Mouse (Mus musculus): ENCODE measurements around the gene Olfr622. TPM values are rescaled to one million over a fixed set of nuclear protein-coding genes. Genes with fewer than 3 reads are reported as not detected.

The Olfr622 gene
- not detected in 2 replicates for polyA plus RNA-seq (2012; rRNA removed; ENCODE audit: low replicate concordance)

GRCm38 (mm10) chr7:103642602-103643001 is at the start of gene Olfr622:
Gene Olfr622 (minus strand): TSS chr7:103642702.

GRCm38 (mm10) chr7:103682420-103682819 is 39.9 kb upstream of the Olfr622 start, which contains the start of gene Olfr625-ps1:
Gene Olfr625-ps1 (plus strand): TSS chr7:103682720.

GRCm38 (mm10) chr7:103671091-103671490 is 28.6 kb upstream of the Olfr622 start, which contains the start of gene Olfr624:
Gene Olfr624 (minus strand): TSS chr7:103671191.

GRCm38 (mm10) chr7:103663598-103663997 is 21.1 kb upstream of the Olfr622 start, which contains the start of gene Olfr623:
Gene Olfr623 (minus strand): TSS chr7:103663698.

GRCm38 (mm10) chr7:103612434-103612833 is 30.1 kb downstream of the Olfr622 start, which contains the start of gene Olfr620:
Gene Olfr620 (minus strand): TSS chr7:103612534.

GRCm38 (mm10) chr7:103600275-103600674 is 42.2 kb downstream of the Olfr622 start, which contains the start of gene Olfr619:
Gene Olfr619 (plus strand): TSS chr7:103600575.

GRCm38 (mm10) chr7:103589803-103590202 is 52.7 kb downstream of the Olfr622 start, which contains the start of gene Olfr618:
Gene Olfr618 (plus strand): TSS chr7:103590103.

Other genes with a start within 250 kb of the Olfr622 start
- not detected in 2 replicates for gene Usp17lc, start 227.6 kb downstream of the Olfr622 start, polyA plus RNA-seq (2012; rRNA removed; ENCODE audit: low replicate concordance)
- gene Olfr605, start 197.3 kb downstream of the Olfr622 start, polyA plus RNA-seq (2012; rRNA removed; ENCODE audit: low replicate concordance), result not detected in 2 replicates
- gene Olfr606, start 193.7 kb downstream of the Olfr622 start, polyA plus RNA-seq (2012; rRNA removed; ENCODE audit: low replicate concordance), result not detected in 2 replicates
- gene Olfr607, start 178.6 kb downstream of the Olfr622 start, polyA plus RNA-seq (2012; rRNA removed; ENCODE audit: low replicate concordance), result not detected in 2 replicates
- gene Olfr608, start 172.8 kb downstream of the Olfr622 start, polyA plus RNA-seq (2012; rRNA removed; ENCODE audit: low replicate concordance), result not detected in 2 replicates
- not detected in 2 replicates for gene Olfr609, start 144.6 kb downstream of the Olfr622 start, polyA plus RNA-seq (2012; rRNA removed; ENCODE audit: low replicate concordance)
- not detected in 2 replicates for gene Olfr610, start 130.6 kb downstream of the Olfr622 start, polyA plus RNA-seq (2012; rRNA removed; ENCODE audit: low replicate concordance)
- gene Olfr611, start 121.9 kb downstream of the Olfr622 start, polyA plus RNA-seq (2012; rRNA removed; ENCODE audit: low replicate concordance), result not detected in 2 replicates
- gene Olfr612, start 100.0 kb downstream of the Olfr622 start, polyA plus RNA-seq (2012; rRNA removed; ENCODE audit: low replicate concordance), result not detected in 2 replicates
- gene Olfr613, start 94.6 kb downstream of the Olfr622 start, polyA plus RNA-seq (2012; rRNA removed; ENCODE audit: low replicate concordance), result not detected in 2 replicates
- gene Olfr615, start 86.6 kb downstream of the Olfr622 start, polyA plus RNA-seq (2012; rRNA removed; ENCODE audit: low replicate concordance), result not detected in 2 replicates
- gene Olfr616, start 73.6 kb downstream of the Olfr622 start, polyA plus RNA-seq (2012; rRNA removed; ENCODE audit: low replicate concordance), result not detected in 2 replicates
- not detected in 2 replicates for gene Olfr617, start 69.6 kb downstream of the Olfr622 start, polyA plus RNA-seq (2012; rRNA removed; ENCODE audit: low replicate concordance)
- not detected in 2 replicates for gene Olfr618, start 52.6 kb downstream of the Olfr622 start, polyA plus RNA-seq (2012; rRNA removed; ENCODE audit: low replicate concordance)
- gene Olfr619, start 42.1 kb downstream of the Olfr622 start, polyA plus RNA-seq (2012; rRNA removed; ENCODE audit: low replicate concordance), result not detected in 2 replicates
- gene Olfr620, start 30.2 kb downstream of the Olfr622 start, polyA plus RNA-seq (2012; rRNA removed; ENCODE audit: low replicate concordance), result not detected in 2 replicates
- gene Olfr623, start 21.0 kb upstream of the Olfr622 start, polyA plus RNA-seq (2012; rRNA removed; ENCODE audit: low replicate concordance), result not detected in 2 replicates
- gene Olfr624, start 28.5 kb upstream of the Olfr622 start, polyA plus RNA-seq (2012; rRNA removed; ENCODE audit: low replicate concordance), result not detected in 2 replicates
- gene Olfr625-ps1, start 40.0 kb upstream of the Olfr622 start, polyA plus RNA-seq (2012; rRNA removed; ENCODE audit: low replicate concordance), result not detected in 2 replicates
- gene Olfr243, start 72.0 kb upstream of the Olfr622 start, polyA plus RNA-seq (2012; rRNA removed; ENCODE audit: low replicate concordance), result not detected in 2 replicates
- gene Olfr628, start 87.7 kb upstream of the Olfr622 start, polyA plus RNA-seq (2012; rRNA removed; ENCODE audit: low replicate concordance), result not detected in 2 replicates
- not detected in 2 replicates for gene Olfr629, start 102.2 kb upstream of the Olfr622 start, polyA plus RNA-seq (2012; rRNA removed; ENCODE audit: low replicate concordance)
- gene Olfr630, start 114.6 kb upstream of the Olfr622 start, polyA plus RNA-seq (2012; rRNA removed; ENCODE audit: low replicate concordance), result not detected in 2 replicates
- gene Olfr69, start 128.9 kb upstream of the Olfr622 start, polyA plus RNA-seq (2012; rRNA removed; ENCODE audit: low replicate concordance), result not detected in 2 replicates
- not detected in 2 replicates for gene Olfr68, start 137.0 kb upstream of the Olfr622 start, polyA plus RNA-seq (2012; rRNA removed; ENCODE audit: low replicate concordance)
- not detected in 2 replicates for gene Olfr67, start 149.1 kb upstream of the Olfr622 start, polyA plus RNA-seq (2012; rRNA removed; ENCODE audit: low replicate concordance)
- gene Hbb-bt, start 171.3 kb upstream of the Olfr622 start, polyA plus RNA-seq (2012; rRNA removed; ENCODE audit: low replicate concordance), result 34.6 and 126 TPM in 2 replicates
- 335 and 1,183 TPM in 2 replicates for gene Hbb-bs, start 185.4 kb upstream of the Olfr622 start, polyA plus RNA-seq (2012; rRNA removed; ENCODE audit: low replicate concordance)
- not detected in 2 replicates for gene Hbb-bh2, start 197.8 kb upstream of the Olfr622 start, polyA plus RNA-seq (2012; rRNA removed; ENCODE audit: low replicate concordance)
- gene Hbb-bh1, start 200.5 kb upstream of the Olfr622 start, polyA plus RNA-seq (2012; rRNA removed; ENCODE audit: low replicate concordance), result not detected in 2 replicates
- gene Hbb-y, start 210.5 kb upstream of the Olfr622 start, polyA plus RNA-seq (2012; rRNA removed; ENCODE audit: low replicate concordance), result not detected in 2 replicates
- not detected in 2 replicates for gene Olfr66, start 243.6 kb upstream of the Olfr622 start, polyA plus RNA-seq (2012; rRNA removed; ENCODE audit: low replicate concordance)

Data from duodenum, adult 2 months (tissue).